Mouse (Mus musculus) adrenal gland, postnatal 25 days (tissue): ENCODE measurements around the gene Msx2. TPM values are rescaled to one million over a fixed set of nuclear protein-coding genes. Genes with fewer than 3 reads are reported as not detected.

ENCODE experiments used
- DNase-seq: peaks from one replicate; pipeline ENCODE4 v3.0.0; 2021; ENCODE audit warnings: mixed read lengths
- long read RNA-seq: library from polyadenylated mRNA; stranded (forward); transcript quantifications from one replicate; pipeline ENCODE4 v2.0.0, GENCODE M21; 2021
- total RNA-seq: library from RNA; stranded (reverse); gene quantifications from 2 replicates; pipeline ENCODE4 v1.2.3, GENCODE M21; 2021

Gene Msx2
- total RNA-seq = 0.97 and 1.0 TPM in 2 replicates
- long read RNA-seq = 0 reads

DNA sequence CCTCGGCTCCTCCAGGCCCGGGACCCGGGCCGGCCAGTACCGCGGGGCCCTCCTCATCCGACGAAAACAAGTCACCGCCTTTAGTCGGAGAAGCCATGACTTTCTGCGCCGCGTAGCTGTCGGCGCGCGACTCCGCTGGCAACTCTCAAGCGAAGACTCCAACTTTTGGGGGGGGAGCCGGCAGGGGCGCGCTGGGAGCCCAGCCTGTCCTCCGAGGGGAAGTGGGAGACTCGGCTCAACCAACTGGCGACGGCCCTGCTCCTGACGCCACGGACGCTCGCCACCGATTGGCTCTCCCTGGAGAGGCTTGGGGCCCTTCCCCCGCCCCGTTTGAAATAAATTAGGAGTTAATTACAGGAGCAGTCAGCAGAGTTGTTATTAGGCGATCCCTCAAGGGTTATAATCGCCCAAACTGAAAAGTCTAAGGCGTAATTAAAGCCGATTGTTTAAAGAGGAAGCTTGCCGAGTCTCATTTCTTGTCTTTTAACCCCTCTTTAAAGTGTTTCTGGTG lies at the start of gene Msx2:
Gene Msx2, minus strand, starts transcription at position 461 of the 511 bp plus-strand sequence.
- DNase-seq = peak; percentile 78

DNA sequence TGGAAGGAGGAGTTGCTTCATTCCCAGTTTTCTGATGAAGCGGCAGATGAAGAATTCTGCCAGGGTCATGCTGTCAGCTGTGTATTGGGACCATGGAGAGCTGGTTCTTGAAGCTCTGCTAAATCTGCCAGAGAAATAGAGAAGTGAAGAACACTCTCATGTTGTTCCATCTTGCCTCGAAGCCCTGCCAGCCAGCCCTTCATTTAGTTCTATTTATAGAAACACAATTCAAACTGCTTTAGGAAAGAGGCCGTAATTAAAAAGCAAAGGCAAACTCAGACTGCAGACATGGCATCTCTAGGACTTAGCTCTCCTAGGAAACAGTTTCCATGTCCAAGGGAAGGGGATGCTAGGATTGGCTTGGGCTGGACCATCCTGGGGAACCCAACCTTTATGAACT lies 48.6 kb upstream of the Msx2 start:
- DNase-seq = no peak

DNA sequence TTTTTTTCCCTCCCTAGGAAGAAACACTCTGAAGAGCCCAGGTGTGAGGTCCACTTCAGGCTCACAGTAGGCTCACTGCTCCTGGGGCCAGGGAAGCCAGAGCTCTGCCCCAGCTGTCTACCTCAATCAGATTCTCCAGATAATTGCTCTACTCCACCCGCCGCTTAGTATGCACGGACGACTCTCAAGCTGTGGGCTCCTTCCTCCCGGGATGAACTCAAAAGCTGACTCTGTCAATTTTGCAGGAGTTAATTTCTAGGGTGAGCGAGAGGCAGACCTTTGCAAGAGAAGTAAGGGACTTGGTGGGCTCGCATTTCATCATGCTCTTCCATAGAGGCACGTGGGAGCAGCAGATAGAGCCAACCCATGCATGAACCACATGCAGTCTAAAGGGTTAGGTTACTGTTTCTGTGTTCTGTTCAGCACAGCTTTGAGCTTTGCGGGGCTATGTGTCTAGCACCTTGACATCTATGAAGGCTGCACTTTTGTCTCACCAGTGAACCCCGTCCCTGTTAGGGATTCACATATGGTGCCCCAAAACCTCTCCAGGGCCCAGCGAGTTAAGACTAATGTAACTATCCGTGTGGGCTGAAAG lies 47.6 kb upstream of the Msx2 start:
- DNase-seq = no peak

DNA sequence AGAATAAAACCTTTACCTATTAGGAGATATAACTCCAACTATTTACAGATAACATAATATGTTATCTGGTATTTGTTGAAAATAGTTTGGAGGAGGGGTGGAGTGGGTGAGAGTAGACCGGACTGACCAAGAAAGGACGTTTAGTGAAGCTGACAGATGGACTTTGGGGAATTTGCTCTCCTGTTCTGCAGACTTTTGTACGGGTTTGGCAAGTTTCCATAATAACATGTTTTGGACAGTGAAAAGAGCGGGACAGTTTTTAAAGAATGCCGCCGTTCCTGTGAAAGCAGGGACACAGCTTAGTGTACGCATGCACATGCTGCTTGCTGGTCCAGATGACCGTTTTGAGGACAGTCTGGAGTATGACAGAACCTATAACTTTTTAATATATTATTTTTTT lies 46.9 kb upstream of the Msx2 start:
- no peak for DNase-seq

DNA sequence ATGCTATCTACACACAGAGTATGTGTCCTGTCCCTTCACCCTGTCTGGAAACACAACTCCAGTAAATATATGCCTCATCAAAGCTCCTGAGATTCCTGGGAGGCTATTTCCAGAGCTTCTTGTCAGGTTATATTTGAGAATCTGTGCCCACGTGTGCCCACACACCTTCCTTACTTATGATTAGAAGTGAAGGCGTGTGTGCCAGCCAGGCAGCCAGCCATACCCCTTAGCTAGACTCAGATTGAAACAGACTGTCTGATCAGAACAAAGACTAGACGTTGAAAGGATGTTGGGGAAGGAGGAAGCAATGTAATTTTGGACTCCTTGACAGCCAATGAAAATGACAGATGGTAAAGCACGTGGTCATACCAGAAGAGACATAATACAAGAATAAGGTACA lies 45.4 kb upstream of the Msx2 start:
- DNase-seq = no peak

DNA sequence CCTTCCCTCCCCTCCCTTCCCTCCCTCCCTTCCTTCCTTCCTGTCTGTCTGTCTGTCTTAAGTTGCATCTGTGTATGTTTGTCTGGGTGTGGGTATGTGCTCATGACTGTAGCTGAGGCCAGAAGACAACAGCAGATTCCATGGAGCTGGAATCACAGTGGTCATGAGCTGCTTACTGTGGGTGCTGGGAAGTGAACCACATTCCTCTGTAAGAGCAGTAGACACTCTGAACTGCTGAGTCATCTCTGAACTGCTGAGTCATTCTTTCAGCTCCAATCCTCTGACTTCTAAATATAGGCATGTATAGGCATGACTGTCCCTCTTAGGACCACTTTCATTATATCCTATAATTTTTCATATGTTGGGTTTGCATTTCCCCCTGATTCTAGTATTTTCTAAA lies 41.7 kb upstream of the Msx2 start:
- no peak for DNase-seq

DNA sequence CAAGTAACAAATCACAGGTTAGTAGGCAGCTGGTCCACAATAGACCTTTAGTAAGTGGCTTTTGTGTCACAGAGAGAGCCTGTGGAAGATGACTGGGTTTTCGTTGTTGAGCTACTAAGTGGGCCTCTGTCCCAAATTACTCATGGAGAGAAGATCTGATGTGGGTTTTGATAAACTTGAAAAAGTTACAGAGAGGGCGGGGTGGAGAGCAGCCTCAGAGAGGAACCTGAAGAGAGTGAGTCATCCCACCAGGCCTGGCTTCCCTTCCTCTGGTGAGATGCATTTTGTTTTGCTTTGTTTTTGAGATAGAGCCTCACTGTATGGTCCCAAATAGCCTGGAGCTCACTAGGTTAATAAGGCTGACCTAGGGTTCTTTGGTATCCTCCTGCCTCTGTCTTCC lies 38.5 kb upstream of the Msx2 start:
- no peak for DNase-seq

DNA sequence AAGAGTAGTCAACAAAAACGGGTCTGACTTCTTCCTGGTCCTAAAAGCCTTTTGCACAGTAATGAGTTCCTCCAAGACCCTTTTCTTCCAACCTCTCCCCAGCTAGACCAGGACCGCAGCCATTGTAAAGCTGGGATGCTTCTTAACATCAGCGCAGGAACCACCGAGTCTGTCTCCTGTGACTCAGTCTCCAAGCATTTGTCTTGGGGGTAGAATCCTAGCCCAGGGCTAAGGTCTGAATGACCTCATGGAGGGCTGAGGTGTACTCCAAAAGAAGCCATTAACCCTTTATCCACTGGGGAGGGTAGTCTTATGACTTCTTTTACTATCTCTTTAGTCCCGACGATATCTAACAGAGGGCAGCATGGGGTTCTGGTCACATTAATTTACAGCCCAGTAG lies 29.5 kb upstream of the Msx2 start:
- no peak for DNase-seq

DNA sequence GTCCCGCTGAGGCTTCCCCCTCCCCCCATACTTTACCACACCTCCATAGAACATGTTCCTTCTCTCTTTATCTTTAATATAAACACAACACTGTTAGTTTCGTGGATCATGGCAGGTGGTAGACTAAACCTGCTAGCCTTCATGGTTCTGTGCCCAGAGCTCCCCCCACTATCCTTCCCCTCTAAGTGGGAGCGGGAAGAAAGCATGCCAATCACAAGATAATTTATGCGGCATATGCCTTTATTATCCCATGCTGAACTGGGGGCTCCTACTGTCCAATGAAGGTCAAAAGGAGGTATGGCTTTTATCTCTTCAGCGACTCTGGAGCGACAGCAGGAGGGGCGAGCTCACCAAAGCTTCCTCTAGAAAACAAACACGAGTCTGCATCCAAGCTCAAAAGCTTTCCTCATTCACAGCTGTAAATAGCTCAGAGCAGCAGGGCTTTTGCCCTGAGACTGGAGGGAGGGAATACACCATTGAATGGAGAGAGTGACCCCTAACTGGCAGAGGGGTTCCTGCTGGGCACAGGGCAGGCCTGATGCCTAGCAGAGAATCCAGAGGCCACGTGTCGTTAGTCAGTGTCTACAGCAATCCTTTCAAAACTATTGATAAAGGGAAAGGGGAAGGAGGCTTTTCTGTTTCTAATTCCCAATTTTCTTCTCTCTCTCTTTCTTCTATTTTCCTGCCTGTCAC lies 28.8 kb upstream of the Msx2 start:
- no peak for DNase-seq

DNA sequence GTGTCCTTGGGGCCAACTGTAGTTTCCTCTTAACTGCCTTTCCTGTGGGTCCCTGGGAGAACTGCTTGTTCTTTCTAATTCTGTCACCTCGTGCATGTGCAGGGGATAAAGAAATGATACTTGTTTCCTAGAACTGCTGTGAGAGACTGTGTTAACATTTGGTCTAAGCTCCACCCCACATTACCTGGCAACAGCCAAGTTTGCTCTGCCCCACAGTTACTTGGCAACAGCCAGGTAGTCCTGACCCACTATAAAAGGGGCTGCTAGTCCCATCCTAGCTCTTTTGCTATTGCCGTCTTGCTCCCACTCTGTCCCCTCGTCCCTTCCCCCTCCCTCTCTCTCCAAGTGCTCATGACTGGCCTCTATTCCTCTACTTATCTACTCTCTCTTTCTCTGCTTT lies 28.2 kb upstream of the Msx2 start:
- no peak for DNase-seq

DNA sequence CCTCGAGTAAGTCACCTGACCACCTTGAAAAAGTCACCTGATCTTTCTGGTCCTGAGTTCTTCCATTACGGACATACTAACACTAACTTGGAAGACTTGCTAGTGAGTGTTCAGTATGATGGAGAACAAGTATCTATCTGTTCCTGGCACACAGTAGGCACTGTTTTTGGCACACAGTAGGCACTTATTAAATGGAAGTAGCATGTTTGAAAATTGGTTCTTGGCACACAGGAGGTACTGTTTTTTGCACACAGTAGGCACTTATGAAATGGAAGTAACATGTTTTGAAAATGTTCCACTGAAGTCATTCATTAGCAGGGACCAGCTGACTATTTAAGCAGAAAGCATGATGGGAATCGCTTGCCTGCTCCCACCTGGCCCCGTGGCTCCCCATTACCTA lies 13.6 kb upstream of the Msx2 start:
- DNase-seq = no peak

DNA sequence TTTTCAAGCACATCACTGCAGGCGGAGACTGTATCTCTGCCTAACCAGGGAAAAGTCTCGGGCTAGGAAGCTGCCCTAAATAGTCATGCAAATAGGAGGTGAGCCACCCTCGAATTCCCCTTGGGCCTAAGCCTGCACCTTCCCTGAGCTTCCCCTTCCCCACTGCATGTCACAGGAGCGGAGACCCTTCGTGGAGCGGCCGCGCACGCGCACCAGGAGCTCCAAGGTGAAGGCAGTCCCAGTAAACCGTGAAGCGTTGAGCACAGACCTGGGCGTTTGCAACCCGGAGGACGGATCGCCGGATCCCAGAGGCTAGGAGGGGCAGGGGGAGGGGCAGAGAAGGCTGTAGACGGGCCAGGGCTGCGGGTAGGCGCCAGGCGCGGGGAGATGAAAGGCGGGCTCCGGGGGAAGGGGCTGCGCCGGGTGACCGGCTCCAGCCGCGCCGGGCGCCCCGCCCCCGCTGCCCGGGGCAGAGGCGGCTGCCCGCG lies 2.9 kb upstream of the Msx2 start:
- DNase-seq = peak; percentile 33

DNA sequence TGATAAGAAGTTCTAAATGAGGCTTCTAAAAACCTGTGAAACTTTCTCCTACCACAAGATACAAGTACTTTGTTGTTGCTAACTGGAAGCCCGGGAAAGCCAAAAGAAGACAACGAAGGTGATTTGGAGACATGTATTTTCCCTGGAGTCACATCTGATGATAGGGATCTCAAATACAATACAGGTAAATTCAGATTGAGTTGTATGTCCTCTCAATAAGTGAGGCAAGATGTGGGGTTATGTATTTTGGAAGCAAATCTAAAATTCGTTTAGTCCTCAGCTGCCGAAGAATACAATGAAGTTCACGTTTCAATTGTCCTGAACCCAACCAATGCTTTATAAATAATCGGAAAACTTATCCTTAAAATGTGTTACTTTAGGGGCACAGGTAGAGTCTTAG lies 1.6 kb upstream of the Msx2 start:
- no peak for DNase-seq

DNA sequence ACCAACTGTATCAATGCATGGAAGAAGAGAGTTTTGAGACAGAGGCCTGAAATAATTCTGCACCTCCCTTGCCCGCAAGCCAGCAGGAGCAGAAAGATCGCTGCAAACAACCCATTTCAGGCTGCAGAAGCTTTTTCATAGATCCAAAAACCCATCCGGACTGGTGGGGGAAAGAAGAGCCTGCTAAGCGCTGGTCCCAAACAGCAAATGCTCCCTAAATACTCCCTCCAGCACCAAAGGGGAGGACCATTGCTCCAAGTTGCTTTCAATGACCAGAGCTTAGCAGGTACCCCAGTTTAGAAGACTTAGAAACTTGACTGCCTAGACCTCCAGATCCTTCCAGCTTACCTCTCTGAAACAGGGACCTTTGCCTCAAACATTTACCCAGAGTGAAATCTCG lies 1.1 kb upstream of the Msx2 start:
- DNase-seq = no peak

DNA sequence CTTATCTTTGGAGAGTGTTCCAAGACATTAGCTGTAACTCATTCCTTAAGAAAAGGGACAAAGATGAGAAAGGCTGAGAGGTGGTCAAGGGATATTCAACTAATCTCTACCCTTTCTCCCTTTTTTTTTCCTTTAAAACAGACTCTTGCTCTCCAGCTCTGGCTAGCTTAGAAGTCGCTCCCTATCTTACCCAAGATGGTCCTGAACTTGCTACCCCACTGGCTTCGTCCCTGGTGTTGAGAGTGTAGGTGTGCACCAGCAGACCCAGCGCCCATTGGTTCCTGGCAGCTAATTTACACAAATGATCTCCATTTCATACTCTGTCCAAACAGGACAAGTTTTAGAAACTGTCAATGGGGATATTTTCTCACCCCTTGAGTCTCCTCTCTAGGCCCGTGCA lies 417 bp upstream of the Msx2 start:
- no peak for DNase-seq

DNA sequence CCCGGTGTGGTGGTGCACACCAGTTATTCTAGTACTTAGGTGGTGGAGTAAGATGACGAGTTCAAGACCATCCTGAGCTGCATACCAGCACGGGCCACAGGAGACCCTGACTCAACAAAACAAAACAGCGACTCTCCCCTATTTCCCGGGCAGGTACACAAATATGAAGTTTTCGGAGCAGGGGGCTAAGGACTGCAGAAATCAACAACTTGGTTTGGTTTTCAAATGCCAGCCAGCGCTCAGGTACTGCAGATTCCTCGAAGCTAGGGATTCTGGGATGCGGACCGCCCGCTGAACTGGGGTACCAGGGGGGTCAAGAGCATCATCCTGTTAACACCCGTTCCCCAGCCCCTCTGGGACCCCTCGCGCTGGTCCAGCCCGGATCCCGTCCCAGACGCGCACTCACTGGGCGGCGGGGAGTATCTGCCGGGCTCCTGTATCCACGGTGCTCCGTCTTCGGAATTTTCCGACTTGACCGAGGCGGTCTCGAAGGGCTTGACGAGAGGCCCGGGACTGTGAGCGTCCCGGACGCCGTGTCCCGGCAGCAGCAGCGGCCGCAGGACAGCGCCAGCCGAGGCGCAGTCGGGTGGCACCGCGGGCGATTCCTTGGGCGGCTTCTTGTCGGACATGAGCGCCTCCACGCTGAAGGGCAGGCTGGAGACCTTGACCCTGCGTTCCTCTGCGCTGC lies 804 bp downstream of the Msx2 start:
- DNase-seq = peak; percentile 20

DNA sequence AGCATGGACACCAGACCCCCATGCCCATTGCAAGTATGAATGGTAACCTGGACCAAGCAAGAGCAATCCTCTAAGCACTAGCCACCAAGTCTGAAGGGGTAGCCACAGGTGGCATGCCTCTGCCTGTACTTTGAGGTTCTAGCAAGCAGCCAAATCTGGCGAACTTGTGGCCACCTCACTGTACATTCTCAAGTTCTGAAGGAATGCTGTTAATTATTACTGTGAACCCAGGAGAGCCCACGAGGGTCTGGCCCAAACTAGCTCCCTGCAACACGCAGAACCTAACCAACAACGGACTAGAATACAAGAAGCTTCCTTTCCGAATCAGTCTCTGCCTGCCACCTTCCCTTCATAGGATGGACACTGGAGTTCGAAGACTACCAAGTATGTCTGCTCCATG lies 1.5 kb downstream of the Msx2 start:
- DNase-seq = no peak

DNA sequence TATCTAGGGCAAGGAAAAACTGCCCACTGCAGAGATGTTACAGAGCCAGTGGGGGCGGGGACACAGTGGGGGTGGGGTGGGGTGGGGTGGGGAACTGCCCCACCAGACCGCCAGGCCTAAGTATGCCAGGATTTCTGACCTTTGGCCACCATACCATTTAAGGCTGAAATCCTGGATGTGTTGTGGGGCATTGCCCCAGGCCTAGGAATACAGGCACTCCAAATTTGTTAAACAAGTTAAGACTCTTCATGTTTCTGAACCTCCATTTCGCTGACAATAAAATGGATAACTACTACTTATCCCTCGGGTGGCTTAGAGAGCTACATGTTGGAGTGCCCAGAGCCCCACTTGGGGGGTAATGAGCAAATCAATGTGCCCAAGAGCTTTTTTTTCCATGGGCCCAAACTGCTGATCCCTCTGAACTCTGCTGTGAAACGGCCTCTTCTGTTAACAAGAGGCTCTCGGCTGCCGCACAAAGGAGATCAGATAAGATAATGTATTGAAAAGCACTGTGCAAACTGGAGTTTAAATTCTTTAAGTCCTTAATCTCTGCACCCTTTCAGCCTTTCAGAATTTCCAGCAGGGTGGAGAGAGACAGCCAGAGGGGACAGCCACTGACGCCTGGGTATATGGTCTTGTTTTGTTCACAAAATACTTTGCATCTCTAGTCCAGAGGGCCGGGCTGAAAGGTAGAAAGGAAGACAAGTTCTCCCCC lies 2.3 kb downstream of the Msx2 start:
- no peak for DNase-seq

DNA sequence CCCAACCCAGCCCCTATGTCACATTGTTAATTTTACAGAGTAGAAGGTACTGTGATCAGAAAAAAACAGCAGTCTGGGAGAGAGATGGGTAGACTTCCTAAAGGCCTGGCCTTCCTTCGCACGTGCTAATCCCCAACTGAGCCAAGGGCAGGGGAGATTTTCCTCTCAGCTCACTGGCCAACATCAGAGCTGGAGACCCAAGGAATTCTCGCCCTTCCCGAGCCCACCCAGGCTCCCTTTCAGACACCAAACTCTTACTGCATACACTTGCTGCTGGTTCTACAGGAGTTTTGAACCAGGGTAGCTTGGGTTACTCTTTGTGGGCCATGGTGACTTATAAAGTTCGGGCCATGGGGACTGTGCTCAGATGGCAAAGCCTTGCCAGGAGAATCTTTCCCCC lies 3.1 kb downstream of the Msx2 start:
- DNase-seq = no peak

DNA sequence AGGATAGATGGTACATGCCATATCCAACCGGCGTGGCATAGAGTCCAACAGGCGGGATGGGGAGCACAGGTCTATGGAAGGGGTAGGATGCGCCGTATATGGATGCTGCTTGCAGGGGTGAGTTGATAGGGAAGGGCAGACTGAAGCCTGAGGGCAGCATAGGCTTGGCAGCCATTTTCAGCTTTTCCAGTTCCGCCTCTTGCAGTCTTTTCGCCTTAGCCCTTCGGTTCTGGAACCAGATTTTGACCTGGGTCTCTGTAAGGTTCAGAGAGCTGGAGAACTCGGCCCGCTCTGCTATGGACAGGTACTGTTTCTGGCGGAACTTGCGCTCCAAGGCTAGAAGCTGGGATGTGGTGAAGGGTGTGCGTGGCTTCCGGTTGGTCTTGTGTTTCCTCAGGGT lies 4.7 kb downstream of the Msx2 start:
- DNase-seq = no peak

DNA sequence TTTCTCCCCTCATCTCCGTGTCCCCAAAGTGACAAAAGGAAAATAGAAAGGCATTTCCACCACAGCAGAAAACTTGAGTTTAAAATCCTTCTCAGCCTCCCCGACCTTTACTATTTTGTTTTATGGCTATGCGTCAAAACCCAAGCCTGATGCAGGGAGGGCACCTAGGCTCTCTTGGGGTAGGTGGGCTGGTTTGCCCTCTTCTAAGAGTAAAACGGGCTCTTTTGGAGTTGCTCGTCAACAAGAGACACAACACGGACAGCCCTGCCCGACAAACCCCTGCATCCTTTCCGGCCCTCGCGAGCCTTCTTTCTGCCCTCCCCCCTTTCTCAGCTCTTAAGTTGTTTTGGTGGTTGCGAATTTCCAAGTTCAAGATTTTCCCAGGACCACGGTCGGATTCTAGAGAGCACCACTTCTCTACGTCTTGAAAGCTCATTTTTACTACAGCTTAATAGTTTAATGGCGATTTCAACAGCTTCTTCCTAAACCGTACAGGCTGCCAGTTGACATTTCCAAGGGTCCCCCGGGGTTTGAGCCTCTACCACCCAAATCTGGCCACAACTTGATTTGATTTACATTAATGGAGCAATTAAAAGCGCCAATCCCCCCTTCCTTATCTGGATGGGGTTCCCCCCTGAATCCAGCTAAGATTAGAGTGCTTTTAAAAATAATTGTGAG lies 6.5 kb downstream of the Msx2 start:
- no peak for DNase-seq

DNA sequence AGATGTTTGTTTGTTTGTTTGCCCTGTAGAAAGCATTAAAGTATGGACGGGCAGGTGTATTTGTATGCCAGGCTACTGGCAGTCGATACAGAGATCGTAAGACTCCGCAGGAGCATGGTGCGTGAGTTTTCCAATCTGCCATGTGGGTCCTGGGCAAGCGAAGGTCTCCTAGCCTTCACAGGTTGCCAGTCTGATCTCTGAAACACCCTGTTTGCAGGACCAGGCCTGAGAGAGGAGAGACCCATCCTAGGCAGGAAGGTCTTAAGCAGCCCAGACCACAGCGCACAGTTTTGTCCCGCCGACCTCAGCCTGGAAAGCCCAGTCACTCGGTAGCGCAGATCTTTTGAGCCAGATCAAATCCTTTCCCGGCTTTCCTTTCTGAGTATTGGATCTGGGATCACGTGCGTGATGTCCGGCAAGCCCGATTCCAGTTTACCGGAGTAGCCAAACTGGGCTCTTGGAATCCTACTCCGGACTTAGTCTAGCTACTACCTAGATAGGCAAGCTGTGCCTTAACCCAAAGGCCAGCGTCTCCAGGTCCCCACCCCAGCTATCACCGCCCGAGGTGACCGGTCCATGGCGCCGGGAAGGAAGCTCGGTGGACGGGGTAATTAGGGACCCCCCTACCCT lies 7.6 kb downstream of the Msx2 start:
- DNase-seq = no peak
